Mouse (Mus musculus) kidney, adult 2 months (tissue): ENCODE measurements around the gene Tap2.

ENCODE experiments used
- CTCF ChIP-seq: fragments of 200-500 bp; conservative IDR thresholded peaks from 2 replicates; pipeline ENCODE4 v1.5.1; 2011; ENCODE audit warnings: low read depth, mild to moderate bottlenecking, control low read depth, low read length, moderate library complexity, mixed read lengths; ENCODE audit not compliant: insufficient read depth, insufficient read length
- POLR2A ChIP-seq: fragments of 200-500 bp; IDR thresholded peaks from one replicate; pipeline ENCODE4 v1.6.1; 2011; ENCODE audit warnings: low read depth, low read length, control low read depth

GRCm38 (mm10) chr17:34170487-34170876 is 32.8 kb upstream of the Tap2 start:
- TF ChIP-seq POLR2A (no peak), CTCF (no peak)
